Mouse (Mus musculus) lung, postnatal 0 days (tissue): ENCODE measurements at regions not wholly inside any gene's neighbourhood (a gene's known extent, or its start where the extent isn't known, plus 50 kb on each side); places are given as distances from the start of the nearest gene placed in this dataset.

ENCODE experiments used
- CTCF ChIP-seq: IDR thresholded peaks from 2 replicates; pipeline ENCODE4 v1.5.1; 2016; ENCODE audit warnings: antibody characterized with exemption, mild to moderate bottlenecking
- EP300 ChIP-seq: IDR thresholded peaks from 2 replicates; pipeline ENCODE4 v1.6.1; 2016; ENCODE audit warnings: antibody characterized with exemption, mild to moderate bottlenecking, control low read depth

DNA sequence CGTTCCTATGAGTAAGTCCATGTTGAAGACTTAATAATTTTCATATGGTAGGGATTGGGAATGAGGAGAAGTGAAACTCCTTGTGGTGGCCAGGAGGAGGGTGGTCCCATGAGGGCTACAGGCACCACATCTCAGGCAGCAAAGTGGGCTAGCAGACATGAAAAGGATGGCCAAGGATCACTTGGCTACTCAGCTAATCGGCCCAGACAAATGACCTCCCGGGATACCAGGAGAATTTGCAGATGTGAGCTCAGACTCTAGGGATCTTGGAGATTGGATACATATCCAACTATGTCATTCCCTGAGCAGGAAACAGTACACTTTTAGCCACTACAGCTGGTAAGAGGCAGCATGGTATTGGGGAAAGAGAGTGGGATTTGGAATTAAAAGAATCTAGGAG is 174.9 kb downstream of the Inhbb start:
- TF ChIP-seq CTCF (no peak), EP300 (no peak)
